Mouse (Mus musculus): ENCODE results near the gene Olfr1504. TPM values are rescaled to one million over a fixed set of nuclear protein-coding genes. Genes with fewer than 3 reads are reported as not detected.
"Not testable (repeated sequence)": the region's sequence is repeated elsewhere in the genome, so short reads cannot be mapped to it uniquely, and the experiment has no call there.

The Olfr1504 gene
- polyA plus RNA-seq (2016; fragmentation: Nextera tagmentation; extraction: Ambion mirVana), result not detected in 2 replicates

DNA sequence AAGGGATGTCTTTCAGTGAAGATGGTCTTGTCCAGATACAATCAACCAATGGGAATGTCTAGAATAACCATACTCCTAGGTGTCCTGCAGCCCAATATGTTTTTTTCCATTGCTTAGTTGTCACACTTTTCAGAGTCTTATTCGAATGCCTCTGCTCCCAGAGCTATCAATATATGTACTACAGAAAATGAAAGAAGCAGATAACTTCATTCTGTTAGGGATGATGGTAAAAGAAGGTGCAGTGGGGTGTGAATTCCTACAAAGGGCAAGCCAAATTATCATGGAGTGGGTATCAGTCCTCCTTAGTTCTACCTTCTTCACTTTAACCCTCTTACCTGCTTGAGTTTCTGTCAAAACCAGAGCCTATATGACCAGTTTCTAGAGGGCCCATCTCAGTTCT is at the start of gene Olfr1504:
TSS of gene Olfr1504 (minus strand) at position 101 of the 400 bp plus-strand sequence.
- Histone ChIP-seq H3K9me3 (no peaks in the 10 kb centered on the region), H3K4me2 (no peak within 1 kb of the TSS), H3K9ac (replicated peaks) (no peak within 1 kb of the TSS), H3K4me3 (replicated peaks) (no peak within 1 kb of the TSS), H3K27me3 (no peaks in the 10 kb centered on the region), H3K36me3 (no peaks in the 10 kb centered on the region), H3K4me1 (replicated peaks) (no peaks in the 10 kb centered on the region), H3K27ac (no peak within 1 kb of the TSS)
- ATAC-seq (ENCODE audit: insufficient number of reproducible peaks, insufficient read depth, low FRiP score, low TSS enrichment, low read depth), result no peak
- 69% methylated on average over 1 of the region's 1 CpGs for WGBS

DNA sequence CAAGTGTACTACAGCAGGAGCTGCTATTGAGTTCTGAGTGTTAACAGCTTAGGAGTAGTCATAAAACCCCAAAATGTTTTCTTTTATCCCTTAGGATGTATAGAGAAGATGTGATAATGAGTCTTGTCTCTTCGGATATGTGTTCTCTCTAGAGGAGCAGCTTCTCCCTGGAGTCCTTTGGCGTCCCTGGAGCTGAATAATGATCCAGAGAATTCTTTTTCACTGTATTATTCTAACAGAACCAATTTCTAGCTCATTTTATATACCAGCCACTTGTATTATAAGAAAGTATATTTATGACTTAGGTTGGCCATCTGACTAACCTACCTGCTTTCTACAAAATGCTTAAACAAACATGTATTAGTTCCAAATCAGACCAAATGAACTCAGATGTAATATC is 15.5 kb upstream of the Olfr1504 start, which contains the start of gene Olfr1505:
TSS of gene Olfr1505 (plus strand) at position 301 of the 400 bp plus-strand sequence.
- H3K27ac ChIP-seq, result no peak within 1 kb of the TSS
- no peak within 1 kb of the TSS for H3K4me3 ChIP-seq (replicated peaks)
- H3K9ac ChIP-seq (replicated peaks), result no peak within 1 kb of the TSS
- H3K4me2 ChIP-seq, result no peak within 1 kb of the TSS
- H3K27me3 ChIP-seq, result no peaks in the 10 kb centered on the region
- no peak for ATAC-seq (ENCODE audit: insufficient number of reproducible peaks, insufficient read depth, low FRiP score, low TSS enrichment, low read depth)
- WGBS, result 78% methylated on average over 2 of the region's 2 CpGs
- H3K9me3 ChIP-seq, result no peaks in the 10 kb centered on the region
- H3K4me1 ChIP-seq (replicated peaks), result no peaks in the 10 kb centered on the region
- no peaks in the 10 kb centered on the region for H3K36me3 ChIP-seq

DNA sequence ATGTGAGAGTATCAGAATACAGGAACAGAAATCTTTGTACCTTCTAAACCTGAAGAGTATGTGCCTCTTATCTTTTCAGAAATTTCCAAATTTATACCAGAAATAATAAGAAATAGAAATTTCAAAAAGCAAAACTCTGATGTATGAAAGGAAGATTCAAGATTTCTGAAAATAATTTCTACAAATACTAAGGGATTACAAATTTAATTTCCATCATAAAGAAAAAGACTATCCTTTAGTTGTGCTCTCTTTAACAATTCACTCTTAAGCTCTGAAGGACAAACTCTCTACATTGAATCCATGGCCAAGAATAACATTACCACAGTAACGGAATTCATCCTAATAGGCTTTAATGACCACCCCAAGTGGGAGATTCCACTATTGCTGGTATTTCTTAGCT is 36.2 kb downstream of the Olfr1504 start, which contains the start of gene Olfr1502:
TSS of gene Olfr1502 (plus strand) at position 301 of the 400 bp plus-strand sequence.
- no peak within 1 kb of the TSS for H3K4me2 ChIP-seq
- no peak within 1 kb of the TSS for H3K9ac ChIP-seq (replicated peaks)
- no peaks in the 10 kb centered on the region for H3K36me3 ChIP-seq
- no peaks in the 10 kb centered on the region for H3K9me3 ChIP-seq
- no peak for ATAC-seq (ENCODE audit: insufficient number of reproducible peaks, insufficient read depth, low FRiP score, low TSS enrichment, low read depth)
- H3K4me3 ChIP-seq (replicated peaks), result no peak within 1 kb of the TSS
- WGBS, result 94% methylated on average over 1 of the region's 1 CpGs
- H3K27ac ChIP-seq, result no peak within 1 kb of the TSS
- H3K27me3 ChIP-seq, result no peaks in the 10 kb centered on the region
- H3K4me1 ChIP-seq (replicated peaks), result no peaks in the 10 kb centered on the region

DNA sequence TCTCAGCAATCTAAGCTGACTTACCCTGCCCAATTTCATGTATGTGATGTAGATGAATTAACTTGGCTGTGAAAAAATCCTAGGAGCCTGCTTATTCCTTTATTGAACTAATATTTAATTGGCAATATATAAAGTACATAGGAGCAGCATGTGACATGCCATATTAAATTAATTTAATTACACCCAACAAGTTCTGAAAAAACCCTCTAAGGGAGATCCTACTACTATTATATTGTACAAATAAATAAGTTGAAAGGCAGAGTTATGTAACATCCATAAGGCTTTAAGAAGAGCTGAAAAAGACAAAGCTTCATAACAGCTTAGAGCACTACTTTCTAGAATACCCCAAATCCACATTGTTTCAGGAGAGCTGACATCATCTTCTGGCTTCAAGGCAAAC is 47.1 kb downstream of the Olfr1504 start, which contains the start of gene Olfr1501:
TSS of gene Olfr1501 (minus strand) at position 101 of the 400 bp plus-strand sequence.
- H3K27me3 ChIP-seq; H3K9me3 ChIP-seq; H3K4me2 ChIP-seq; H3K9ac ChIP-seq (replicated peaks); H3K4me3 ChIP-seq (replicated peaks); H3K27ac ChIP-seq; H3K36me3 ChIP-seq; H3K4me1 ChIP-seq (replicated peaks); ATAC-seq (ENCODE audit: insufficient number of reproducible peaks, insufficient read depth, low FRiP score, low TSS enrichment, low read depth): not testable (repeated sequence)

Other genes with a start within 250 kb of the Olfr1504 start
- gene Olfr1490, start 246.8 kb downstream of the Olfr1504 start, polyA plus RNA-seq (2016; fragmentation: Nextera tagmentation; extraction: Ambion mirVana), result not detected in 2 replicates
- gene Olfr1491, start 200.7 kb downstream of the Olfr1504 start, polyA plus RNA-seq (2016; fragmentation: Nextera tagmentation; extraction: Ambion mirVana), result not detected in 2 replicates
- not detected in 2 replicates for gene Olfr1493-ps1, start 174.7 kb downstream of the Olfr1504 start, polyA plus RNA-seq (2016; fragmentation: Nextera tagmentation; extraction: Ambion mirVana)
- not detected in 2 replicates for gene Olfr1494, start 158.2 kb downstream of the Olfr1504 start, polyA plus RNA-seq (2016; fragmentation: Nextera tagmentation; extraction: Ambion mirVana)
- gene Olfr1495, start 133.3 kb downstream of the Olfr1504 start, polyA plus RNA-seq (2016; fragmentation: Nextera tagmentation; extraction: Ambion mirVana), result not detected in 2 replicates
- not detected in 2 replicates for gene Olfr1496, start 120.0 kb downstream of the Olfr1504 start, polyA plus RNA-seq (2016; fragmentation: Nextera tagmentation; extraction: Ambion mirVana)
- not detected in 2 replicates for gene Olfr1497, start 99.7 kb downstream of the Olfr1504 start, polyA plus RNA-seq (2016; fragmentation: Nextera tagmentation; extraction: Ambion mirVana)
- gene Olfr1499, start 78.5 kb downstream of the Olfr1504 start, polyA plus RNA-seq (2016; fragmentation: Nextera tagmentation; extraction: Ambion mirVana), result not detected in 2 replicates
- gene Olfr1500, start 67.4 kb downstream of the Olfr1504 start, polyA plus RNA-seq (2016; fragmentation: Nextera tagmentation; extraction: Ambion mirVana), result not detected in 2 replicates
- not detected in 2 replicates for gene Olfr1501, start 47.2 kb downstream of the Olfr1504 start, polyA plus RNA-seq (2016; fragmentation: Nextera tagmentation; extraction: Ambion mirVana)
- gene Olfr1502, start 36.1 kb downstream of the Olfr1504 start, polyA plus RNA-seq (2016; fragmentation: Nextera tagmentation; extraction: Ambion mirVana), result not detected in 2 replicates
- gene Olfr1505, start 15.6 kb upstream of the Olfr1504 start, polyA plus RNA-seq (2016; fragmentation: Nextera tagmentation; extraction: Ambion mirVana), result not detected in 2 replicates

All from limb, embryonic 12.5 days (tissue).